15 mouse cellular contexts compared by ENCODE assay signal in genomic region chr14:17079513-17079912, GRCm38 (mm10).
A peak's percentile ranks its signal among the peaks of the same experiment; 100 is the strongest.
DNase-seq lines count a peak whose midpoint lies in the region; ATAC-seq and TF ChIP-seq lines count a peak whose summit lies in the region.
"Had no signal": no experiment of that assay in that cellular context is flagged by ENCODE, and none has a peak within 500 bp of the region (broad histone marks: within the 10 kb centered on the region; RNA-seq: fewer than 3 reads in every experiment).

No protein-coding gene starts in this region.

- H3K9ac ChIP-seq in forebrain, embryonic 15.5 days (replicated peaks), result no peak overlapping the region
- no peak overlapping the region for H3K9ac ChIP-seq in forebrain, embryonic 14.5 days (ENCODE audit: low read length)
- H3K9ac ChIP-seq in kidney, embryonic 15.5 days, result no peak overlapping the region
- H3K9ac ChIP-seq in kidney, embryonic 14.5 days (ENCODE audit: low read depth, low read length), result no peak overlapping the region
- H3K9ac ChIP-seq in midbrain, embryonic 16.5 days (ENCODE audit: low read depth, low read length), result no peak overlapping the region
- no peak overlapping the region for H3K9ac ChIP-seq in midbrain, embryonic 14.5 days (replicated peaks; ENCODE audit: low read length)
- H3K9ac ChIP-seq: liver, embryonic 14.5 days had no signal

- H3K9me3 ChIP-seq in forebrain, embryonic 15.5 days, result no peaks in the 10 kb centered on the region
- no peaks in the 10 kb centered on the region for H3K9me3 ChIP-seq in forebrain, embryonic 14.5 days (replicated peaks; ENCODE audit: control insufficient read depth, low read length)
- no peaks in the 10 kb centered on the region for H3K9me3 ChIP-seq in kidney, embryonic 15.5 days (replicated peaks)
- no peaks in the 10 kb centered on the region for H3K9me3 ChIP-seq in kidney, embryonic 14.5 days (ENCODE audit: control insufficient read depth, low read length)
- H3K9me3 ChIP-seq in midbrain, embryonic 16.5 days (replicated peaks; ENCODE audit: control insufficient read depth, low read length, poor library complexity, severe bottlenecking), result no peaks in the 10 kb centered on the region
- no peaks in the 10 kb centered on the region for H3K9me3 ChIP-seq in midbrain, embryonic 14.5 days (ENCODE audit: control insufficient read depth, low read length)
- H3K9me3 ChIP-seq: hindbrain, embryonic 10.5 days; megakaryocyte, embryonic 14.5 days had no signal

- no peaks in the 10 kb centered on the region for H3K79me2 ChIP-seq in myocyte (ENCODE audit: control insufficient read depth, insufficient read depth)

- H3K4me3 ChIP-seq in forebrain, embryonic 15.5 days, result no peak overlapping the region
- H3K4me3 ChIP-seq in forebrain, embryonic 14.5 days (ENCODE audit: low read depth, low read length), result no peak overlapping the region
- H3K4me3 ChIP-seq in kidney, embryonic 15.5 days (replicated peaks), result no peak overlapping the region
- no peak overlapping the region for H3K4me3 ChIP-seq in kidney, embryonic 14.5 days (ENCODE audit: low read length)
- H3K4me3 ChIP-seq in midbrain, embryonic 16.5 days (ENCODE audit: low read depth, low read length), result no peak overlapping the region
- H3K4me3 ChIP-seq in midbrain, embryonic 14.5 days (replicated peaks; ENCODE audit: low read depth, low read length), result no peak overlapping the region
- no peak overlapping the region for H3K4me3 ChIP-seq in myocyte
- H3K4me3 ChIP-seq: hindbrain, embryonic 10.5 days; megakaryocyte, embryonic 14.5 days had no signal

- no peaks in the 10 kb centered on the region for H3K36me3 ChIP-seq in forebrain, embryonic 15.5 days
- no peaks in the 10 kb centered on the region for H3K36me3 ChIP-seq in forebrain, embryonic 14.5 days (ENCODE audit: control insufficient read depth, insufficient read depth, low read length)
- H3K36me3 ChIP-seq in kidney, embryonic 15.5 days, result no peaks in the 10 kb centered on the region
- no peaks in the 10 kb centered on the region for H3K36me3 ChIP-seq in kidney, embryonic 14.5 days (ENCODE audit: control insufficient read depth, insufficient read depth, low read length)
- H3K36me3 ChIP-seq in midbrain, embryonic 16.5 days (ENCODE audit: control insufficient read depth, insufficient read depth, low read length), result no peaks in the 10 kb centered on the region
- no peaks in the 10 kb centered on the region for H3K36me3 ChIP-seq in midbrain, embryonic 14.5 days (ENCODE audit: control insufficient read depth, insufficient read depth, low read length)
- H3K36me3 ChIP-seq in myocyte (ENCODE audit: control insufficient read depth, insufficient read depth), result no peaks in the 10 kb centered on the region
- H3K36me3 ChIP-seq: hindbrain, embryonic 10.5 days had no signal

- no peak overlapping the region for H3K4me2 ChIP-seq in forebrain, embryonic 15.5 days (replicated peaks)
- no peak overlapping the region for H3K4me2 ChIP-seq in forebrain, embryonic 14.5 days (ENCODE audit: low read length)
- no peak overlapping the region for H3K4me2 ChIP-seq in kidney, embryonic 15.5 days
- no peak overlapping the region for H3K4me2 ChIP-seq in kidney, embryonic 14.5 days (replicated peaks; ENCODE audit: low read depth, low read length)
- H3K4me2 ChIP-seq in midbrain, embryonic 16.5 days (ENCODE audit: low read length), result no peak overlapping the region
- no peak overlapping the region for H3K4me2 ChIP-seq in midbrain, embryonic 14.5 days (ENCODE audit: low read length)
- H3K4me2 ChIP-seq in myocyte (ENCODE audit: low read depth), result no peak overlapping the region

- H3K4me1 ChIP-seq in forebrain, embryonic 15.5 days, result 0 out of 2 replicates have a peak, but pooled peaks cover 2% of the 10 kb centered on the region
- no peaks in the 10 kb centered on the region for H3K4me1 ChIP-seq in forebrain, embryonic 14.5 days (ENCODE audit: control insufficient read depth, insufficient read depth, low read length)
- H3K4me1 ChIP-seq in kidney, embryonic 15.5 days, result no peaks in the 10 kb centered on the region
- no peaks in the 10 kb centered on the region for H3K4me1 ChIP-seq in kidney, embryonic 14.5 days (ENCODE audit: control insufficient read depth, insufficient read depth, low read length)
- H3K4me1 ChIP-seq in midbrain, embryonic 16.5 days (ENCODE audit: control insufficient read depth, insufficient read depth, low read length), result no peaks in the 10 kb centered on the region
- H3K4me1 ChIP-seq in midbrain, embryonic 14.5 days (ENCODE audit: control insufficient read depth, insufficient read depth, low read length), result no peaks in the 10 kb centered on the region

- ATAC-seq in forebrain, embryonic 15.5 days (replicated peaks), result peak; percentile 48; the same call in 1 of the 2 replicates
- ATAC-seq in forebrain, embryonic 14.5 days, result no peak
- ATAC-seq in kidney, embryonic 15.5 days (replicated peaks; ENCODE audit: low FRiP score), result peak; percentile 70; the same call in 1 of the 2 replicates
- no peak for ATAC-seq in kidney, embryonic 14.5 days (ENCODE audit: low FRiP score, low TSS enrichment)
- ATAC-seq in midbrain, embryonic 16.5 days, result peak; percentile 80
- ATAC-seq in midbrain, embryonic 14.5 days (ENCODE audit: low FRiP score, low TSS enrichment), result no peak
- ATAC-seq: Patski had no signal

- TF ChIP-seq POLR2A in myocyte (IDR thresholded peaks at IDR 0.05; ENCODE audit: insufficient read length, low read depth), result no peak

- no peak overlapping the region for H3K27ac ChIP-seq in forebrain, embryonic 15.5 days (replicated peaks)
- H3K27ac ChIP-seq in forebrain, embryonic 14.5 days (ENCODE audit: low read depth, low read length), result no peak overlapping the region
- no peak overlapping the region for H3K27ac ChIP-seq in kidney, embryonic 15.5 days
- no peak overlapping the region for H3K27ac ChIP-seq in kidney, embryonic 14.5 days (ENCODE audit: low read depth, low read length)
- H3K27ac ChIP-seq in midbrain, embryonic 16.5 days (ENCODE audit: low read length), result no peak overlapping the region
- H3K27ac ChIP-seq in midbrain, embryonic 14.5 days (replicated peaks; ENCODE audit: low read depth, low read length), result no peak overlapping the region
- H3K27ac ChIP-seq: hindbrain, embryonic 10.5 days; liver, embryonic 14.5 days had no signal

- DNase-seq in forebrain, embryonic 14.5 days (ENCODE audit: low spot score), result no peak
- DNase-seq in midbrain, embryonic 14.5 days, result no peak
- DNase-seq in urinary bladder, postnatal 25 days (ENCODE audit: low spot score), result no peak
- DNase-seq: embryo, embryonic 11 days; right cerebral cortex, postnatal 25 days; thymus, adult 18-20 months had no signal

- H3ac ChIP-seq in myocyte (ENCODE audit: control insufficient read depth, insufficient read length), result no peak overlapping the region

- 42% methylated on average over 2 of the region's 2 CpGs for WGBS in forebrain, embryonic 15.5 days
- 54% methylated on average over 2 of the region's 2 CpGs for WGBS in forebrain, embryonic 14.5 days
- 40% methylated on average over 2 of the region's 2 CpGs for WGBS in kidney, embryonic 15.5 days
- WGBS in kidney, embryonic 14.5 days, result 50% methylated on average over 2 of the region's 2 CpGs
- 56% methylated on average over 2 of the region's 2 CpGs for WGBS in midbrain, embryonic 16.5 days
- WGBS in midbrain, embryonic 14.5 days, result 75% methylated on average over 2 of the region's 2 CpGs

- H3K27me3 ChIP-seq in forebrain, embryonic 15.5 days, result no peaks in the 10 kb centered on the region
- H3K27me3 ChIP-seq in forebrain, embryonic 14.5 days (replicated peaks; ENCODE audit: control insufficient read depth, insufficient read depth, low read length), result no peaks in the 10 kb centered on the region
- no peaks in the 10 kb centered on the region for H3K27me3 ChIP-seq in kidney, embryonic 15.5 days
- no peaks in the 10 kb centered on the region for H3K27me3 ChIP-seq in kidney, embryonic 14.5 days (ENCODE audit: control insufficient read depth, insufficient read depth, low read length)
- no peaks in the 10 kb centered on the region for H3K27me3 ChIP-seq in midbrain, embryonic 16.5 days (ENCODE audit: control insufficient read depth, insufficient read depth, low read depth, low read length)
- no peaks in the 10 kb centered on the region for H3K27me3 ChIP-seq in midbrain, embryonic 14.5 days (ENCODE audit: control insufficient read depth, insufficient read depth, low read length)
- H3K27me3 ChIP-seq in myocyte (ENCODE audit: control insufficient read depth, insufficient read depth, insufficient read length), result no peaks in the 10 kb centered on the region
- H3K27me3 ChIP-seq: megakaryocyte, embryonic 14.5 days had no signal

TF ChIP-seq in myocyte, 11 proteins besides CTCF, POLR2A, EP300 and RAD21:
- no peak for TF ChIP-seq CEBPB (IDR thresholded peaks at IDR 0.05; ENCODE audit: insufficient read depth, poor library complexity, severe bottlenecking)
- no peak for TF ChIP-seq TCF3 (IDR thresholded peaks at IDR 0.05; ENCODE audit: insufficient read length, low read depth)
- no peak for TF ChIP-seq SRF (IDR thresholded peaks at IDR 0.05; ENCODE audit: control insufficient read depth, insufficient read length, low read depth)
- TF ChIP-seq MYOG (IDR thresholded peaks at IDR 0.05; ENCODE audit: control insufficient read depth in 1 of 3, insufficient read depth in 1 of 3, insufficient read length in 2 of 3, low read depth in 2 of 3), result no peak
- peak; percentile 38 for TF ChIP-seq USF1 (IDR thresholded peaks at IDR 0.05; ENCODE audit: low read depth)
- no peak for TF ChIP-seq E2F4 (IDR thresholded peaks at IDR 0.05; ENCODE audit: insufficient read depth)

Comparison
In these comparisons a context has a peak if more than half of its experiments do, and no peak if none do; other contexts are left out.
1. ATAC-seq: peak in forebrain, embryonic 15.5 days (single experiment), kidney, embryonic 15.5 days (single experiment) and midbrain, embryonic 16.5 days (single experiment); none in forebrain, embryonic 14.5 days (single experiment), kidney, embryonic 14.5 days (single experiment) and midbrain, embryonic 14.5 days (single experiment).